23 mouse cellular contexts compared by ENCODE assay signal in genomic region chr12:73480610-73480971, GRCm38 (mm10).
A peak's percentile ranks its signal among the peaks of the same experiment; 100 is the strongest.
DNase-seq lines count a peak whose midpoint lies in the region; ATAC-seq and TF ChIP-seq lines count a peak whose summit lies in the region.
"Had no signal": no experiment of that assay in that cellular context is flagged by ENCODE, and none has a peak within 500 bp of the region (broad histone marks: within the 10 kb centered on the region; RNA-seq: fewer than 3 reads in every experiment).

No protein-coding gene starts in this region.

- no peak overlapping the region for H3K4me2 ChIP-seq in limb, embryonic 15.5 days
- no peak overlapping the region for H3K4me2 ChIP-seq in hindbrain, embryonic 13.5 days
- no peak overlapping the region for H3K4me2 ChIP-seq in forebrain, embryonic 12.5 days
- H3K4me2 ChIP-seq: embryonic facial prominence, embryonic 12.5 days had no signal

- no peak for TF ChIP-seq CTCF in C2C12 (IDR thresholded peaks at IDR 0.05; ENCODE audit: control insufficient read depth, insufficient read depth, insufficient read length)

- H3K4me1 ChIP-seq in limb, embryonic 15.5 days: peaks cover 13% of the 10 kb centered on the region
- H3K4me1 ChIP-seq in limb, embryonic 10.5 days: peaks cover 23% of the 10 kb centered on the region
- peaks cover 19% of the 10 kb centered on the region for H3K4me1 ChIP-seq in brown adipose tissue, adult 24 weeks (ENCODE audit: control insufficient read depth, insufficient read depth, insufficient read length, low read length)
- 0 out of 2 replicates have a peak, but pooled peaks cover 7% of the 10 kb centered on the region for H3K4me1 ChIP-seq in hindbrain, embryonic 13.5 days (replicated peaks)
- peaks cover 5% of the 10 kb centered on the region for H3K4me1 ChIP-seq in forebrain, embryonic 12.5 days

- no peak for DNase-seq in limb, embryonic 10.5 days (ENCODE audit: low spot score)
- no peak for DNase-seq in cerebellum, adult 8-10 months
- DNase-seq: adrenal gland, adult 8-10 months; adrenal gland, postnatal 14 days; adrenal gland, postnatal 36 days; B cell, adult 2 months; cerebellum, adult 11 months; cerebellum, adult 18-20 months; cerebellum, adult 9-10 months; cerebellum, postnatal 10 days; cerebellum, postnatal 25 days had no signal

- no peak for ATAC-seq in limb, embryonic 15.5 days (ENCODE audit: insufficient number of reproducible peaks, low FRiP score, low TSS enrichment, low read depth)
- ATAC-seq in hindbrain, embryonic 13.5 days (ENCODE audit: low FRiP score): no peak
- no peak for ATAC-seq in forebrain, embryonic 12.5 days (ENCODE audit: low FRiP score)
- ATAC-seq: activated CD4-positive, CD25-positive, alpha-beta regulatory T cell, adult 4 months; forebrain, embryonic 14.5 days; forebrain, embryonic 16.5 days; Patski had no signal

- no peak overlapping the region for H3ac ChIP-seq in C2C12 (ENCODE audit: control insufficient read depth, insufficient read length, low read depth)

- no peaks in the 10 kb centered on the region for H3K27me3 ChIP-seq in limb, embryonic 15.5 days
- H3K27me3 ChIP-seq in limb, embryonic 10.5 days (ENCODE audit: low read depth, poor library complexity, severe bottlenecking): peaks cover 25% of the 10 kb centered on the region
- no peaks in the 10 kb centered on the region for H3K27me3 ChIP-seq in C2C12 (ENCODE audit: control insufficient read depth, insufficient read depth, insufficient read length)
- no peaks in the 10 kb centered on the region for H3K27me3 ChIP-seq in hindbrain, embryonic 13.5 days
- 0 out of 2 replicates have a peak, but pooled peaks cover 4% of the 10 kb centered on the region for H3K27me3 ChIP-seq in forebrain, embryonic 12.5 days
- H3K27me3 ChIP-seq: Patski had no signal

- H3K4me3 ChIP-seq in limb, embryonic 15.5 days: no peak overlapping the region
- H3K4me3 ChIP-seq in limb, embryonic 10.5 days: no peak overlapping the region
- H3K4me3 ChIP-seq in C2C12 (ENCODE audit: insufficient read depth, poor library complexity, severe bottlenecking): no peak overlapping the region
- H3K4me3 ChIP-seq in brown adipose tissue, adult 24 weeks (ENCODE audit: insufficient read depth, low read depth, low read length): no peak overlapping the region
- no peak overlapping the region for H3K4me3 ChIP-seq in hindbrain, embryonic 13.5 days
- H3K4me3 ChIP-seq in forebrain, embryonic 12.5 days (replicated peaks): no peak overlapping the region
- H3K4me3 ChIP-seq: embryonic facial prominence, embryonic 10.5 days; embryonic facial prominence, embryonic 12.5 days had no signal

- no peaks in the 10 kb centered on the region for H3K36me3 ChIP-seq in limb, embryonic 15.5 days
- H3K36me3 ChIP-seq in limb, embryonic 10.5 days: no peaks in the 10 kb centered on the region
- no peaks in the 10 kb centered on the region for H3K36me3 ChIP-seq in C2C12 (ENCODE audit: control insufficient read depth, insufficient read depth)
- no peaks in the 10 kb centered on the region for H3K36me3 ChIP-seq in hindbrain, embryonic 13.5 days
- H3K36me3 ChIP-seq in forebrain, embryonic 12.5 days (replicated peaks): no peaks in the 10 kb centered on the region
- H3K36me3 ChIP-seq: embryonic facial prominence, embryonic 10.5 days; embryonic facial prominence, embryonic 12.5 days; G1E had no signal

- H3K9ac ChIP-seq in limb, embryonic 15.5 days: no peak overlapping the region
- no peak overlapping the region for H3K9ac ChIP-seq in hindbrain, embryonic 13.5 days
- no peak overlapping the region for H3K9ac ChIP-seq in forebrain, embryonic 12.5 days
- H3K9ac ChIP-seq: embryonic facial prominence, embryonic 12.5 days had no signal

- H3K27ac ChIP-seq in limb, embryonic 15.5 days: peak overlapping the region; percentile 84
- no peak overlapping the region for H3K27ac ChIP-seq in limb, embryonic 10.5 days
- H3K27ac ChIP-seq in brown adipose tissue, adult 24 weeks (replicated peaks; ENCODE audit: low read depth, low read length): peak overlapping the region; percentile 97
- no peak overlapping the region for H3K27ac ChIP-seq in hindbrain, embryonic 13.5 days
- no peak overlapping the region for H3K27ac ChIP-seq in forebrain, embryonic 12.5 days
- H3K27ac ChIP-seq: embryonic facial prominence, embryonic 10.5 days; embryonic facial prominence, embryonic 12.5 days had no signal

- H3K79me2 ChIP-seq in C2C12 (ENCODE audit: control insufficient read depth, insufficient read depth): no peaks in the 10 kb centered on the region

- H3K79me3 ChIP-seq in C2C12 (ENCODE audit: low read depth): no peaks in the 10 kb centered on the region

- WGBS in limb, embryonic 15.5 days: 72% methylated on average over 6 of the region's 6 CpGs
- WGBS in limb, embryonic 10.5 days: 90% methylated on average over 6 of the region's 6 CpGs
- 95% methylated on average over 6 of the region's 6 CpGs for WGBS in hindbrain, embryonic 13.5 days
- WGBS in forebrain, embryonic 12.5 days: 92% methylated on average over 6 of the region's 6 CpGs

- H3K9me3 ChIP-seq in limb, embryonic 15.5 days: no peaks in the 10 kb centered on the region
- no peaks in the 10 kb centered on the region for H3K9me3 ChIP-seq in limb, embryonic 10.5 days (replicated peaks)
- no peaks in the 10 kb centered on the region for H3K9me3 ChIP-seq in hindbrain, embryonic 13.5 days
- no peaks in the 10 kb centered on the region for H3K9me3 ChIP-seq in forebrain, embryonic 12.5 days
- H3K9me3 ChIP-seq: embryonic facial prominence, embryonic 10.5 days; embryonic facial prominence, embryonic 12.5 days; G1E had no signal

TF ChIP-seq in C2C12, 6 proteins besides CTCF, POLR2A, EP300 and RAD21:
- peak; percentile 73 for TF ChIP-seq USF1 (IDR thresholded peaks at IDR 0.05; ENCODE audit: low read depth)
- TF ChIP-seq FOSL1 (IDR thresholded peaks at IDR 0.05; ENCODE audit: insufficient read depth, low read length, poor library complexity, severe bottlenecking): no peak
- TF ChIP-seq MAX (IDR thresholded peaks at IDR 0.05): no peak
- TF ChIP-seq MYOG (IDR thresholded peaks at IDR 0.05; ENCODE audit: control insufficient read depth, extremely low read depth, insufficient read length): no peak
- no peak for TF ChIP-seq CEBPB (IDR thresholded peaks at IDR 0.05; ENCODE audit: low read depth)

Comparison
In these comparisons a context has a peak if more than half of its experiments do, and no peak if none do; other contexts are left out.
1. H3K27ac ChIP-seq: peak in limb, embryonic 15.5 days (single experiment) and brown adipose tissue, adult 24 weeks (single experiment); none in limb, embryonic 10.5 days (single experiment), hindbrain, embryonic 13.5 days (single experiment) and forebrain, embryonic 12.5 days (single experiment).